ENCODE assay signal across 8 mouse cellular contexts in the genomic region with DNA sequence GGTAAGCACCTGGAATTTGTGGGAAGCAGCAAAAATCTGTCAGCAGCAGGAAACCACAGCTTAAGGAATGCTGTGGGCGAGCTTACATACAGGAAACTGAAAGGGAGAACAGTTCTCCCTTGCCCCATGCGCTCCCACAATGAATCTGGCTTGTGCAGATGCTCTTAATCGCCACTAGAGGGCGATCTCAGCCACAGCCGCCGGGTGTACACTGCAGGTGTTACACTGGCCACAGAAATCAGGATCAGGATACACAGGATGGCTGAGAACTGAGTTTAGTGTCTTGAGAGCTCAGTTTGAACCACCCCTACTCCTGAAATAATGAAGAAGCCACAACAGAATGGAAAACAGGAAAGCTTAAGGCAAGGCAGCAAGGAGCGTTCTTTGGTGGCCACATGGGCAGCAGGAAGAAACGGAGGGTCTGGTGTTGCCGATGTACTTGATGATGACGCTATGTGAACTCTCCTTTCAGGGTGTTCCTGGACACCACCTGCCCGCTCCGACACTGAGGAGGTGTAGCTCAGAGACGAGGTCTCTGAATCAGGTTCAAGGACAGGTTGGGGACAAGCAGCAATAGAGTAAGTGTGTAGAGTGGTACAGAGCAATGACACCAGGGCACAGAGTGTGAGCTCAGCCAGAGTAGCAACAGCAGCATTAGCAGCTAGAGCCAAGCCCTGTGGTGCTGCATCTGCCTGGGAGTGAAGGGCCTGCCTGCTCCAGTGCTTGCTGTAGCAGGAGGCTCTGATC. TPM values are rescaled to one million over a fixed set of nuclear protein-coding genes. Genes with fewer than 3 reads are reported as not detected.
DNase-seq lines count a peak whose midpoint lies in the region; ATAC-seq and TF ChIP-seq lines count a peak whose summit lies in the region.

No protein-coding gene starts in this region.

- H3K4me1 ChIP-seq in forebrain, embryonic 12.5 days = no peaks in the 10 kb centered on the region
- no peaks in the 10 kb centered on the region for H3K4me1 ChIP-seq in hindbrain, postnatal 0 days (ENCODE audit: insufficient read depth, low read length)
- no peaks in the 10 kb centered on the region for H3K4me1 ChIP-seq in limb, embryonic 11.5 days (ENCODE audit: control insufficient read depth, insufficient read depth, low read length)
- no peaks in the 10 kb centered on the region for H3K4me1 ChIP-seq in midbrain, embryonic 14.5 days (ENCODE audit: control insufficient read depth, insufficient read depth, low read length)

- peak; percentile 43 for ATAC-seq in activated CD4-positive, CD25-positive, alpha-beta regulatory T cell, adult 4 months
- peak; percentile 80 for ATAC-seq in forebrain, embryonic 12.5 days (ENCODE audit: low FRiP score)
- peak; percentile 86 for ATAC-seq in hindbrain, postnatal 0 days
- ATAC-seq in limb, embryonic 11.5 days (ENCODE audit: insufficient number of reproducible peaks, low FRiP score, low TSS enrichment, low read depth) = peak; percentile 49; the same call in 1 of the 2 replicates
- ATAC-seq in midbrain, embryonic 14.5 days (ENCODE audit: low FRiP score, low TSS enrichment) = peak; percentile 78; the same call in 1 of the 2 replicates

- peak; percentile 29 for DNase-seq in left cerebral cortex, adult 11 months (ENCODE audit: low spot score)
- DNase-seq in left cerebral cortex, postnatal 4 days = no peak
- DNase-seq in hindbrain, postnatal 0 days (ENCODE audit: low spot score) = peak; percentile 81
- DNase-seq in limb, embryonic 11.5 days (ENCODE audit: low spot score) = peak; percentile 62
- DNase-seq in midbrain, embryonic 14.5 days = peak; percentile 85
- no peak for DNase-seq in T-cell, adult 2 months (ENCODE audit: low spot score)

- TF ChIP-seq CTCF in hindbrain, postnatal 0 days (IDR thresholded peaks at IDR 0.05; ENCODE audit: low read depth) = peak; percentile 99

- intact Hi-C loops in left cerebral cortex, postnatal 4 days (cut with DNase I) = loop anchor here (2.0 kb wide), 1 partner anchor 144 kb away; no protein-coding TSS in a partner anchor

- H3K9me3 ChIP-seq in forebrain, embryonic 12.5 days = no peaks in the 10 kb centered on the region
- no peaks in the 10 kb centered on the region for H3K9me3 ChIP-seq in hindbrain, postnatal 0 days (ENCODE audit: low read length)
- no peaks in the 10 kb centered on the region for H3K9me3 ChIP-seq in limb, embryonic 11.5 days (ENCODE audit: control insufficient read depth, low read length)
- no peaks in the 10 kb centered on the region for H3K9me3 ChIP-seq in midbrain, embryonic 14.5 days (ENCODE audit: control insufficient read depth, low read length)

- no peak overlapping the region for H3K4me3 ChIP-seq in forebrain, embryonic 12.5 days (replicated peaks)
- H3K4me3 ChIP-seq in hindbrain, postnatal 0 days (ENCODE audit: low read length) = no peak overlapping the region
- no peak overlapping the region for H3K4me3 ChIP-seq in limb, embryonic 11.5 days (ENCODE audit: low read depth, low read length)
- no peak overlapping the region for H3K4me3 ChIP-seq in midbrain, embryonic 14.5 days (replicated peaks; ENCODE audit: low read depth, low read length)

- H3K27ac ChIP-seq in forebrain, embryonic 12.5 days = no peak overlapping the region
- no peak overlapping the region for H3K27ac ChIP-seq in hindbrain, postnatal 0 days
- H3K27ac ChIP-seq in limb, embryonic 11.5 days (replicated peaks; ENCODE audit: low read depth, low read length) = no peak overlapping the region
- no peak overlapping the region for H3K27ac ChIP-seq in midbrain, embryonic 14.5 days (replicated peaks; ENCODE audit: low read depth, low read length)

- H3K36me3 ChIP-seq in forebrain, embryonic 12.5 days (replicated peaks) = peaks cover 6% of the 10 kb centered on the region
- H3K36me3 ChIP-seq in hindbrain, postnatal 0 days (ENCODE audit: insufficient read depth, low read length) = peaks cover 4% of the 10 kb centered on the region; the same call in 1 of the 2 replicates
- peaks cover 3% of the 10 kb centered on the region; the same call in 1 of the 2 replicates for H3K36me3 ChIP-seq in limb, embryonic 11.5 days (ENCODE audit: control insufficient read depth, insufficient read depth, low read length)
- no peaks in the 10 kb centered on the region for H3K36me3 ChIP-seq in midbrain, embryonic 14.5 days (ENCODE audit: control insufficient read depth, insufficient read depth, low read length)

- WGBS in forebrain, embryonic 12.5 days = 50% methylated on average over 13 of the region's 13 CpGs
- WGBS in hindbrain, postnatal 0 days = 51% methylated on average over 13 of the region's 13 CpGs
- 52% methylated on average over 13 of the region's 13 CpGs for whole genome bisulfite sequencing in limb, embryonic 11.5 days
- WGBS in midbrain, embryonic 14.5 days = 51% methylated on average over 13 of the region's 13 CpGs

- H3K4me2 ChIP-seq in forebrain, embryonic 12.5 days = no peak overlapping the region
- no peak overlapping the region for H3K4me2 ChIP-seq in hindbrain, postnatal 0 days (ENCODE audit: low read depth, low read length)
- H3K4me2 ChIP-seq in limb, embryonic 11.5 days (ENCODE audit: low read depth, severe bottlenecking) = no peak overlapping the region
- no peak overlapping the region for H3K4me2 ChIP-seq in midbrain, embryonic 14.5 days (ENCODE audit: low read length)

- no peaks in the 10 kb centered on the region for H3K27me3 ChIP-seq in forebrain, embryonic 12.5 days
- no peaks in the 10 kb centered on the region for H3K27me3 ChIP-seq in hindbrain, postnatal 0 days (ENCODE audit: insufficient read depth, low read length)
- H3K27me3 ChIP-seq in limb, embryonic 11.5 days (ENCODE audit: control insufficient read depth, insufficient read depth, low read length) = no peaks in the 10 kb centered on the region
- H3K27me3 ChIP-seq in midbrain, embryonic 14.5 days (ENCODE audit: control insufficient read depth, insufficient read depth, low read length) = no peaks in the 10 kb centered on the region

- no peak overlapping the region for H3K9ac ChIP-seq in forebrain, embryonic 12.5 days
- H3K9ac ChIP-seq in hindbrain, postnatal 0 days (replicated peaks; ENCODE audit: low read length) = no peak overlapping the region
- no peak overlapping the region for H3K9ac ChIP-seq in limb, embryonic 11.5 days (ENCODE audit: low read length)
- H3K9ac ChIP-seq in midbrain, embryonic 14.5 days (replicated peaks; ENCODE audit: low read length) = no peak overlapping the region

RNA-seq across cellular contexts. Expression of a gene that starts 48.3 kb away (rescaled TPM):
- not detected for total RNA-seq in left cerebral cortex, postnatal 4 days (2021)
- polyA plus RNA-seq in activated CD4-positive, CD25-positive, alpha-beta regulatory T cell, adult 4 months (2017; shearing (Covaris generic)) = under 1 TPM in 1 of 2 experiments, not detected in 1; 0.89 TPM
- not detected in 2 replicates for polyA plus RNA-seq in forebrain, embryonic 12.5 days (2016; fragmentation: Nextera tagmentation; extraction: Ambion mirVana)
- not detected in 2 replicates for total RNA-seq in hindbrain, postnatal 0 days (2014; rRNA removed)
- polyA plus RNA-seq in hindbrain, postnatal 0 days (2015; fragmentation: Nextera tagmentation; extraction: Ambion mirVana) = not detected in 2 replicates
- not detected in 2 replicates for polyA plus RNA-seq in limb, embryonic 11.5 days (2014; fragmentation: Nextera tagmentation; extraction: Ambion mirVana)
- not detected in 2 replicates for polyA plus RNA-seq in midbrain, embryonic 14.5 days (2014; fragmentation: Nextera tagmentation; extraction: Ambion mirVana)

RNA-seq across cellular contexts. Expression of a gene that starts 50.6 kb away (rescaled TPM):
- not detected for total RNA-seq in left cerebral cortex, postnatal 4 days (2021)
- not detected for polyA plus RNA-seq in activated CD4-positive, CD25-positive, alpha-beta regulatory T cell, adult 4 months (2017; shearing (Covaris generic))
- polyA plus RNA-seq in forebrain, embryonic 12.5 days (2016; fragmentation: Nextera tagmentation; extraction: Ambion mirVana) = not detected in 2 replicates
- not detected in 2 replicates for total RNA-seq in hindbrain, postnatal 0 days (2014; rRNA removed)
- not detected in 2 replicates for polyA plus RNA-seq in hindbrain, postnatal 0 days (2015; fragmentation: Nextera tagmentation; extraction: Ambion mirVana)
- not detected in 2 replicates for polyA plus RNA-seq in limb, embryonic 11.5 days (2014; fragmentation: Nextera tagmentation; extraction: Ambion mirVana)
- not detected in 2 replicates for polyA plus RNA-seq in midbrain, embryonic 14.5 days (2014; fragmentation: Nextera tagmentation; extraction: Ambion mirVana)

Comparison
In these comparisons a context has a peak if more than half of its experiments do, and no peak if none do; other contexts are left out.
1. DNase-seq: peak in left cerebral cortex, adult 11 months (single experiment), hindbrain, postnatal 0 days (single experiment), limb, embryonic 11.5 days (single experiment) and midbrain, embryonic 14.5 days (single experiment); none in left cerebral cortex, postnatal 4 days (single experiment) and T-cell, adult 2 months (single experiment).
2. Peak in every context shown above with its lines, with median percentiles within 50 percentile points of each other: ATAC-seq.